Mouse (Mus musculus): ENCODE measurements around the gene Zfp983.
"Not testable (repeated sequence)": the region's sequence is repeated elsewhere in the genome, so short reads cannot be mapped to it uniquely, and the experiment has no call there.

The Zfp983 gene

DNA sequence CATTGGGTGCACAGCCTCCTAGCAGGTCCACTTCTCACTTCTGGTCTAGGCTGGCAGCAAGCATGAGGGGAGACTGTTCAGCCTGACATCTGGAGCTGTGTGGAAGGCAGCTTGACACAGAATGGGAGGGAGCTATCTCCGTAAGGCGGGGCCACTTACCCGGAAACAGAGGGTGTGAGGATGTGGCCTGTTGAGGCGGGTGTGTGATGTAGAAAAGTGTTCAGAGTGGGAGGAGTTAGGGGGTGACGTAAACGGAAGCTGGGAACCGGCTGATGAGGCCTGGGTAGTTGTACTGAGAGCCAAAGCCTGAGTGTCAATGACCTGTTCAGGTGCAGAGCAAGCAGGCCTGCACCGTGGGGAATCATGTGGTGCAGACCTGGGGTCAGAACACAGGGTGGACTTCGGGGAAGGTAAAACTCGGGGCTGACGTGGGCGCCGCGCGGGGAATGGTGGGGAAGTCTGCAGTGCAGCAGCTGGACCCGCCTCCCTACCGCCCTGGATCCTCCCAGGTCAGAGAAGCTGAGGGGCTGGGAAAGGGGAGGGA is at the start of gene Zfp983:
TSS of gene Zfp983 (plus strand) at position 261 of the 544 bp plus-strand sequence.
- peak; percentile 75 for DNase-seq (ENCODE audit: low spot score)

DNA sequence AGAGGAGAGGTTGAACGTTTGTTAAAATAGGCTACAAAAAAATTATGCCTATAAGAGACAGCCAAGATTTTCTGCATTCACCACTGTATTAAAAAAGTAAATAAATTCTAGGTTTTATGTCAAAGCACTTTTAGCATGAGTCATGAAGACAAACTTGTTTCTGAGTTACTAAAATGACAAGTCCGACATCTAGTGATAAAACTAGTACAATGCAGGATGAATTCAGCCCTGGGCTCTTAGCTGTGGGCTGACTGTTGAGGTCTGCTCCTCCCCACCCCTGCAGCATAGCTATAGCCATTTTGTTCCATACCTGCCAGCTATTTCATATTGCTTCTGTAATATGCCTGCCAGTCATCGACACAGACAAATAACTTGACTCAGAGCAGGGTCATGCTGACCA is 34.1 kb upstream of the Zfp983 start:
- no peak for DNase-seq (ENCODE audit: low spot score)

DNA sequence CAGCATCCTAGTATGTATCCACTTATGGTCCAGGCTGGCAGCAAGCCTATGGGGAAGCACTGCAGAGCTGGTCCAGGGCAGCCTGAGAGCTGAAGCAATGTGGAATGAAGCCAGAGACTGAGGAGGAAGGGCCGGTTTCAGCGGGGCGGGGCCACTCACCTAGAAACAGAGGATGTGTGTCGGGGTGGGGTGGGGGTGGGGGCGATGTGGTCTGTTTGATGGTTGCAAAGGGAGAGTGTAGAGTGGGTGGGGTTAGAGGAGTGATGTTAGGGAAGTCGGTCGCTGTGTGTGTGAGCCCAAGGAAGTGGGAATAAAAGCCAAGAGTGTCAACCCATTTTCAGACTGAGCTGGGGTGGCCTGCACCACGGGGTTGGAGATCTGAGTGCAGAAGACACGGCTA is 33.1 kb upstream of the Zfp983 start:
- DNase-seq (ENCODE audit: low spot score), result no peak

DNA sequence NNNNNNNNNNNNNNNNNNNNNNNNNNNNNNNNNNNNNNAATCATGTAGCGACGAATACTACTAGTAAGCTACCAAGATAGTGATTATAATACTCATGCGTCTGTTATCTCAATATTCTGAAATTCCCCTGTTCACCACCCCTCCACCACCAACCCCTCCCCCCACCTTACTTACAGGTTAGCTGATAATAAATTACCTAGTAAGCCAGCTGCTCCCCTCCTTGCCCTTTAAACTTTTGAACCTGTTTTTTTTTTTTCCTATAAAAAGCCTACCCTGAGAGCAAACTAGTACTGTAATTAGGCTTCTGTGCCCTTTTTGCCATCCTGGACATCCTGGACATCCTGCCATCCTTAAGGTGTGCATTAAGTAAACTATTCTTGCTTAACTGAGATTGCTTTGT is 26.8 kb upstream of the Zfp983 start:
- DNase-seq (ENCODE audit: low spot score), result no peak

DNA sequence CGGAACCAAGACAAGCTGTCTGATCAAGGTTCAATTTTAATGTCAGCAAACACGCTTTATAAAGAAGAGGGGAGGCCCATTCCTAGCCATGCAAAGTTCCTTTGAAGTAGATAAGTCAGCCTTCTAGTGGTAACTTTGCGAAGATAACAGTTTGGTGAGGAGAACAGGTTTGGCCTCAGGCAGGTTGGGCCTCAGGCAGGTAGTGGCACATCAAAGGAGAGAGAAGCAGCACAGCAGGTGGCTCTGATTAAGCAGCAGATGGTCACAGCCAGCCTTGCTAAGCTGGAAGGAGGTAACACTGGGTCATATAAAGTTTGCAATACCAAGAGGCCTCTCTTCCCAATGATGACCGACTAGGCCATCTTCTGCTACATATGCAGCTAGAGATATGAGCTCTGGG is 14.7 kb upstream of the Zfp983 start:
- DNase-seq (ENCODE audit: low spot score), result not testable (repeated sequence)

DNA sequence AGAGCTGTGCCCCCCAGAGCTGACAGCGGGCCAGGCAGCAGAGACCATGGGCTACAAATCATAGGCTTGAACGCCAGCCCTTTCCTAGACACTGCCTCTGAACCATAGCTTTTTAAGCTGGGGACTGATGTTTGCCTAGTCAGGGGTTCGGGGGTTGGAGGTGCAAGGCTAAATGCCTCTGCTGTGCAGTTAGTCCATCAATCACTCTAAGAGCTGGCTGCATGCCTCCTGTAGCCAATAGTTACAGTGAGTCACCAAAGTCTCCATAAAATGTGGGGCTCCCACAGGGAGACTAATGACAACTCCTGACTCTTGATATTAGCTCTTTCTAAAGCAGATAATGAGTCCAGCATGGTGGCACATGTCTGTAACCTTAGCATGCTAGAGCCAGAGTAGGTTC is 1.6 kb upstream of the Zfp983 start:
- no peak for DNase-seq (ENCODE audit: low spot score)

DNA sequence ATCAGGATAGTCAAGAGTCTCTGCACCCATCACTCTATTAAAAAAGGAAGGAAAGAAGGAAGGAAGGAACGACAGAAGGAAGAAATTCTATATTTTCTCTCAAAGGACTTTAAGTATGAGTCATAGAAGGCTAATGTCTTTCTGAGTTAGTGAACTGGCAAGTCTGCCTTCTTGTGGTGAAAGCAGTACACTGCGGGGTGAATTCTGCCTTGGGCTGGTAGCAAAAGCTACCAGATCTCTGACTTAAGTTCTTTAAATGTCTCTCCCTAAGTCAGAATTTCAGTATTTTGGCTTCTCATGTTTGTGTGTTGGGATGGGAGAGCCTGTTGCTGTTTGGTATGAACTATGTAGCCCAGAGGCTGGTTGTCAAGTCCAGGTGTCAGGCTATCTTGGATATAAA is 488 bp upstream of the Zfp983 start:
- no peak for DNase-seq (ENCODE audit: low spot score)

DNA sequence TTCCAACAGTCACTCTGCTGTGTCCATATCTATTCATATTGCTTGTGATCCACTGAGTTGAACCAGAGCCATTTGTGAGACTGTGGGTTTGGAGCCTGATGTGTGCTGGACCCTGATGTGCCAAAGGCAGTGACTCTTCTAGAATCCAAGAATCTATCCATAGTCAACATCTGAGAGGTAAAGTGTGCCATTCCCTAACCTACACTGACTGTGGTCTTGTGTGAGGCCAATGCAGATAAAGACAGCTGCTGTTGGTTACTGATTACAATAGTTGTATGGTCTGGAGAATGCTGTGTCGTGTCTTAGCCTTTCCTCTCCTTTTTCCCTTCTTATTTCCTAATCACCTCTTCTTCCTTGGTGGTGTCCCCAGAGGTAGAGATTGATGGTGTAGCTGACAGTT is 28.4 kb downstream of the Zfp983 start:
- DNase-seq (ENCODE audit: low spot score), result not testable (repeated sequence)

DNA sequence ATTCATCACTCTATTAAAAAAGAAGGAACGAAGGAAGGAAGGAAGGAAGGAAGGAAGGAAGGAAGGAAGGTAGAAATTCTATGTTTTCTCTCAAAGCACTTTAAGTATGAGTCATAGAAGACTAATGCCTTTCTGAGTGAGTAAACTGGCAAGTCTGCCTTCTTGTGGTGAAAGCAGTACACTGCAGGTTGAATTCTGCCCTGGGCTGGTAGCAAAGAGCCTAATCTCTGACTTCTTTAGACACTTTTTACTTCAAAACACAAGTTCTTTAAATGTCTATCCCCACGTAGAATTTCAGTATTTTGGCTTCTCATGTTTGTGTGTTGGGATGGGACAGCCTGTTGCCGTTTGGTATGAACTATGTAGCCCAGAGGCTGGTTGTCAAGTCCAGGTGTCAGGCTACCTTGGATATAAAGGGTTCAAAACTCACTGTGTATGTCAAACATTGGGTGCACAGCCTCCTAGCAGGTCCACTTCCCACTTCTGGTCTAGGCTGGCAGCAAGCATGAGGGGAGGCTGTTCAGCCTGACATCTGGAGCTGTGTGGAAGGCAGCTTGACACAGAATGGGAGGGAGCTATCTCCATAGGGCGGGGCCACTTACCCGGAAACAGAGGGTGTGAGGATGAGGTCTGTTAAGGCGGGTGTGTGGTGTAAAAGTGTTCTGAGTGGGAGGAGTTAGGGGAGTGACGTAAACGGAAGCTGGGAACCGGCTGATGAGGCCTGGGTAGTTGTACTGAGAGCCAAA is 29.0 kb downstream of the Zfp983 start:
- DNase-seq (ENCODE audit: low spot score), result peak; percentile 83

DNA sequence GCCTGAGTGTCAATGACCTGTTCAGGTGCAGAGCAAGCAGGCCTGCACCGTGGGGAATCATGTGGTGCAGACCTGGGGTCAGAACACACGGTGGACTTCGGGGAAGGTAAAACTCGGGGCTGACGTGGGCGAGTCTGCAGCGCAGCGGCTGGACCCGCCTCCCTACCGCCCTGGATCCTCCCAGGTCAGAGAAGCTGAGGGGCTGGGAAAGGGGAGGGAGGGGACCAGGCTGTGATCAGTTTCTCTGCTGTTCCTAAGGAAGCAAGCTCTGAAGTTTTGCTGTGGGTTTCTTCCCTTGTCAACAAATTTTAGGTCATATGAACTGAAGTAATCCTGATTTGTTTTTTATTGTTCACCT is 29.6 kb downstream of the Zfp983 start:
- not testable (repeated sequence) for DNase-seq (ENCODE audit: low spot score)

DNA sequence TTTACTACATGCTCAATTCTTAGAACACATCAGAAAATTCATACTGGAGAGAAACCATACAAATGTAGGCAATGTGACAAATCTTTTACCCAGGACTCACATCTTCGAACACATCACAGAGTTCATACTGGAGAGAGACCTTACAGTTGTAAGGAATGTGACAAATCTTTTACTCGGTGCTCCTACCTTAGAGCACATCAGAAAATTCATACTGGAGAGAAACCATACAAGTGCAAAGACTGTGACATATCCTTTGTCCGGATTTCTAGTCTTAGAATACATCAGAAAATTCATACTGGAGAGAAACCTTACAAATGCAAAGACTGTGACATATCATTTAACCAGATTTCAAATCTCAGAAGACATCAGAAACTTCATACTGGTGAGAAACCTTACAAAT is 41.1 kb downstream of the Zfp983 start, which contains the start of gene Gm10226:
TSS of gene Gm10226 (plus strand) at position 301 of the 400 bp plus-strand sequence.
- no peak for DNase-seq (ENCODE audit: low spot score)

DNA sequence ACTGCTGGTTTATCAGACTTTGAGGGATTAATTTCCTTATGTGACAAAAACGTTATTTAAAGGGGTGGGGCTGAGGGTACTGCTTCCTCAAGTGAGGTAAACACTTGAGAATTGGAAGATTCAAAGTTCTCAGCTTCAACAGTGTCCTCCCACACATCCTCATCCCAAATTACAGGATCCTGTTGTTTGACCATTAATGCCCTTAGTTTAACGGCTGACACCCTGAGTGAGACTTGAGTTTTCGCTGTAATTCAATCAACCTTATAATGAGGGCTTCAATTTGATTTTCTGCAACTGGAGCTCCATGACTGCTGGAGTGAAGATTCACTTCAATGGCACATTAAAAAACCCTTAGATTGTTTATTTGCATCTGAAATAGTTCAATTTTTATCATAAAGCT is 42.9 kb downstream of the Zfp983 start:
- no peak for DNase-seq (ENCODE audit: low spot score)

DNA sequence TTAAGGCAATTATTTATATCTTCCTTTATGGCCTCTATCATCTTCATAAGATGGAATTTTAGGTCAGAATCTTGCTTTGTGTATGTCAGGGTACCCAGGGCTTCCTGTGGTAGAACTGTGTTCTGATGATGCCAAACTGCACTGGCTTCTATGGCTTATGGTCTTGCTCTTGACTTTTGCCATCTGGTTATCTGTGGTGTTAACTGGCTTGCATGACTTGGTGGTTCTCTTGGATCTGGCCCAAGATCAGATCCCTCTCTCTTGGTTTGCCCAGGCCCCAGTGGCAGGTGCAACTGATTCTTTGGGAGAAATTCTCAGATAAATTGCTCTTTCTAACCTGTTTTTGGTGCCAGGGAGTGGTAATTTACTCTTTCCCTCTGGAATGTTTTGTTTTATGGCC is 45.6 kb downstream of the Zfp983 start:
- DNase-seq (ENCODE audit: low spot score), result no peak

DNA sequence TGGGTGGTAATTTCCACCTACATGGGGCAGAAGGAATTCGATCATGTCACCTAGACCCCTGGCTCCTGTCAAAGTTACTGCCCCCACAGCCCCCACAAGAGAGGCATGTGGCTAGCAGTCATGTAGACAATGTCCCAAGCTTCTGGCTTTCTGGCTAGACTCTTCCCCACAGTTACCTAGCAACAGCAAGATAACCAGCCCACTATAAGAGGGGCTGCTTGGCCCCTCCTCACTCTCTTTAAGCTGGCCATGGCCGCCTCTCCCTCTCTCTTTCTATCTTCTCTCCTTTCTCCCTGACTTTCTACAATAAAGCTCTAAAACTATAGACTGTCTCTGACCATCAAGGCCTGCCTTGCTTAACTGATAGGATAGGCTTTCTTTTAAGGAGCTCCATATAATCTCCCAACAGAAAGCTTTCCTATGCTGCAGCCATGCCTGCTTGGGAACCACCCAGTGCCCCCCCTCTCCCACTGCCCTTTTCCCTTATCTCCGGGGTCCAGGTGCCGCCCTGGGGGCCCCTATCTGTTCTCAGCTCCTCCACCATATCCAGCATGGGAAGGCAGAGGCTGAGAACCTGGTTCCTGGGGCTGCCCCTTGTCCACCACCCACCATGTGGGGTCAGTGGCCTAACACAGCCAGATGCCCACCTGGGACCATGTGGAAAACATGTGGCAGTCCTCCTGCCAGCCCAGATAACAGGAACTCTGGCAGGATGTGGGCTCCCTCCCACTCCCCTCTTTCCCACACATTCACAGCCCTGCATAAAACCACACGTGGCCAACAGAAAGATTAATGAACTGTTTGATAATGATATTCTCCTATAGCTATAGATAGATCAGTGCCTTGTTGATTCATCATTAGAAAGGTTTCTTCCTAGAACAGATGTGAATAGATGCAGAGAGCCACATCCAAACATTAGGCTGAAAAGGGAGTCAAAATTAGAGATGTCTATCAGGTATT is 52.1 kb downstream of the Zfp983 start:
- no peak for DNase-seq (ENCODE audit: low spot score)

DNA sequence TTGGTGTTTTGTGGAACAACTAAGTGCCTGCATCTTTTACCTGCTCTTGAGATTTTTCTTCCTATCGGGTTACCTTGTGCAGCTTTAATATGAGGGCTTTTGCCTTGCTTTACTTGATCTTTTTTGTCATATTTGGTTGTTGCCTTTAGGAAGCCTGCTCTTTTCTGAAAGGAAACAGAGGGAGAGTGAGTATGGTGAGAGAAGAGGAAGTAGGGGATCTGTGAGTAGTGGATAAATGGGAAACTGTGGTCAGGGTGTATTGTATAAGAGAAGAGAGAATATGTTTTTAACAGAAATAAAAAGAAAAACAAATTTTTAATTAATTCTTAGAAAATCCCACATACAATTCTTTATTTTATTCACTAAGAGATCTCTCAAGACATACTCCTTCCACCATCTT is 53.0 kb downstream of the Zfp983 start:
- no peak for DNase-seq (ENCODE audit: low spot score)

DNA sequence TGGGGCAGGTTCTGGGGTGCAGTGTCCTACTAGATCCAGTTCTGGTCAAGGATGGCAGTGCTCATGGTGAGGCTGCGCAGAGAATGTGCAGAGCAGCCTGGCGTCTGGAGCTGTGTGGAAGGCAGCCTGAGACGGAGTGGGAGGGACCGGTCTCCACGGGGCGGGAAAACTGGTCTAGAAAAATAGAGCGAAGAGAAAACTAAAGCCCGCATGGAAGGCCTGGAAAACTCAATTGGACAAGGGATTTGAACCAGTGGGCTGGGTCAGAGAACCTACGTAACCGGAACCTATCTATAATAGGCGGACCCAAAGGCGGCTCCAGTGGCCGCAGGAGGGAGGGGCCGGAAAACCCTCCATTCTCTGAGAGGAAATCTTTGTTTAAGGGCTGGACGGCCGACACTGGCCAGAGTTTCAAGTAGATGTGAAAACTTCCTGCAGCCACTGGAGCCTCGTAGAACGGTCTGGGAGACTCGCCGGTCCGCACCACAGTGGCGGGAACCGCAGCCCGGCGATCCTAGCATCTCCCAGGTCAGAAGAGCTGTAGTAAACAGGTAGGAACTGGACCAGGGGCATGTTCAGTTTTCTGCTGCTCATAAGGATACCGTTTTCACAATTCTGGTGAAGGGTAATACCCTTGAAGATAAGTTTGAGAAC is 57.0 kb downstream of the Zfp983 start, which contains the start of gene Zfp760:
TSS of gene Zfp760 (plus strand) at position 399 of the 654 bp plus-strand sequence.
- DNase-seq (ENCODE audit: low spot score), result peak; percentile 81

DNA sequence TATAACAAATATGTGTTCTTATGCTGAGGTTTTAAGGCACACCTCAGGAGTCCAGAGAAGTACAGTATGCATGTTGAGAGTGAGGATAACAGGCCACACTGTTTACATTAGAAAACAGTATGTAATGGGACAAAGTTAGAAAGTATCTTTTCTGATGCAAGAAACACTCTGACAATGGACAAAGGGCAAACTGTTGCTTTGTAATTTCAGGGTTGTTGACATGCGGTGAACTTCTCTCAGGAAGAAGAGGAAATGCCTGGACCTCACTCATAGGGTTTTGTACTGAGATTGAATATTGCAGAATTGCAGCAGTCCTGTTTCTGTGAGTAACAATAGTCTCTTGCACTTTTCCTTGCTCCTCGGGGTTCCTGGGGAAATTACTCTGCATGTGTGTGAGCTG is 58.0 kb downstream of the Zfp983 start:
- no peak for DNase-seq (ENCODE audit: low spot score)

Data from testis, postnatal 10 days (tissue).